Mouse (Mus musculus) heart, embryonic 16.5 days (tissue): ENCODE data around the gene Mphosph9. TPM values are rescaled to one million over a fixed set of nuclear protein-coding genes. Genes with fewer than 3 reads are reported as not detected.
A peak's percentile ranks its signal among the peaks of the same experiment; 100 is the strongest.

Experiments used
- ATAC-seq: fragments of 200-750 bp; cut with Nextera tagmentation; replicated peaks from 2 replicates; pipeline ENCODE4 v1.8.0; 2017; ENCODE audit warnings: moderate number of reproducible peaks; ENCODE audit not compliant: insufficient read depth, low FRiP score; ENCODE audit errors: extremely low read depth
- H3K27ac ChIP-seq: fragments of 300-500 bp; sonication (generic); 2 replicates; pipeline ENCODE4 v1.5.1; 2014; ENCODE audit warnings: mild to moderate bottlenecking, low read length, control low read depth, moderate library complexity
- H3K27me3 ChIP-seq: fragments of 300-500 bp; sonication (generic); 2 replicates; pipeline ENCODE4 v1.6.1; 2014; ENCODE audit warnings: low read length, mixed read lengths; ENCODE audit not compliant: control insufficient read depth, insufficient read depth
- H3K36me3 ChIP-seq: fragments of 300-500 bp; sonication (generic); 2 replicates; pipeline ENCODE4 v1.6.1; 2014; ENCODE audit not compliant: control insufficient read depth, insufficient read depth
- H3K4me1 ChIP-seq: fragments of 300-500 bp; sonication (generic); 2 replicates; pipeline ENCODE4 v1.6.1; 2014; ENCODE audit warnings: low read length, mixed read lengths; ENCODE audit not compliant: control insufficient read depth, insufficient read depth
- H3K4me2 ChIP-seq: fragments of 300-500 bp; sonication (generic); 2 replicates; pipeline ENCODE4 v1.6.1; 2014; ENCODE audit warnings: low read depth, mild to moderate bottlenecking, control low read depth, low read length
- H3K4me3 ChIP-seq: fragments of 300-500 bp; sonication (generic); 2 replicates; pipeline ENCODE4 v1.5.1; 2014; ENCODE audit warnings: mild to moderate bottlenecking, control low read depth, low read length
- H3K9ac ChIP-seq: fragments of 300-500 bp; sonication (generic); 2 replicates; pipeline ENCODE4 v1.6.1; 2014; ENCODE audit warnings: low read length, control low read depth
- H3K9me3 ChIP-seq: fragments of 300-500 bp; sonication (generic); replicated peaks from 2 replicates; pipeline ENCODE4 v1.6.1; 2016; ENCODE audit warnings: low read length; ENCODE audit not compliant: control insufficient read depth
- WGBS: fragments of 180-500 bp; shearing (Covaris S2); extraction: QIAGEN DNeasy Blood & Tissue Kit; methylation state at CpG from one replicate; pipeline ENCODE4 v1.1.7; 2014; 5-methylcytosine and 5-hydroxymethylcytosine counted together
- polyA plus RNA-seq: library from polyadenylated mRNA; unstranded; fragments of >200 nt; fragmentation: Nextera tagmentation; extraction: Ambion mirVana; gene quantifications from 2 replicates; pipeline ENCODE4 v1.2.1, GENCODE M21; 2015

Mphosph9 gene
- polyA plus RNA-seq, 1 experiment from 2014 or later = 8.7 TPM

DNA sequence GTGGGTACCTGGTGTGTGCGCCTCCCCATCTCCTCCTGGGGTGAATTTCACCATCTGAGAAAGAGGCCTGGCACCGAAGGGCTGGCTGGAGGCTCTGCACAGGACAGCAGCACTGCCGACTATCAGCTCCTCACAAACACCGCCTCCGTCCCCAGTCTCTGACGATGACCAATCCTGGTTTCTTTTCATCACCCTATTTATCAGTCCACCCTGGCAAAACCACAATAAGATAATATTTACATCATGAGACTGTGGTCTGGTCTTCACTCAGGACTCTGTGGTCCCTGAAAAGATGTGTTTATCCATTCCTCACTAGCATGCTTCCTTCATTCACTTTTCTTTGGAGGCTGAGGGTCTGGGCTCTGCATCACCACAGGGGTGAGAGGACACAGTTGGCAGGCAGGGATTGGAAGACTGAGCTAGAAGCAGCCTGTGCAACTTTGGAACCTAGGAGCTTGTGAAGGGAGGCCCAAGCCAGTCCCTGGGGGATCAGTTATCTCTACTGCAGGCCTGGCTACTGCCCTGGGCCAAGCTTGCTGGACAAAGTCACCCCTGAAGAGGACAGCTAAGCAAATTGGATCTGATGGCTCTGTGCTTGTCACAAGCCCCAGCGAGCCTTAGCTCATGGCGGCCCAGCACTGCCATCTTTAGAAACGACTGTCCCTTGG is 123.5 kb downstream of the Mphosph9 start:
- Histone ChIP-seq H3K4me1 (peaks cover 88% of the 10 kb centered on the region), H3K9me3 (no peaks in the 10 kb centered on the region), H3K4me2 (no peak overlapping the region), H3K9ac (no peak overlapping the region; the same call in 1 of the 2 replicates), H3K4me3 (no peak overlapping the region), H3K27me3 (no peaks in the 10 kb centered on the region), H3K36me3 (no peaks in the 10 kb centered on the region), H3K27ac (peak overlapping the region; percentile 92)
- 44% methylated on average over 9 of the region's 9 CpGs for WGBS
- no peak for ATAC-seq

DNA sequence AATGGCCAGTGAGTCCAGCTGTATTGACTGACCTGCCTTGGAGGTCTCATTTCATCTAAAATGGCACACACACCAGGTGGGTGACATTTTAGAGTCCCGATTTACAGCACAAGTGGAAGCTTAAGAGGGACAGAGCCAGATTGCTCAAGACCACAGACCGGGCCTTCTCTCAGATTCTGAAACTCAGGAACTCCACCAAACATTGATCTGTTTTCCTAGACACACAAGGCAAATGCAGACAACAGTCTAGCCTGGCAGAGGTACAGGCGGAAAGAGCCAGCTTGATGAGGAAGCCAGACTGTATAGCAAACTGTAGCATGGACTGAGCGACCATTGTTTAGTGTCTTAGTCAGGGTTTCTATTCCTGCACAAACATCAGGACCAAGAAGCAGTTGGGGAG is 124.5 kb downstream of the Mphosph9 start:
- Histone ChIP-seq H3K4me1 (peaks cover 92% of the 10 kb centered on the region), H3K4me3 (no peak overlapping the region), H3K36me3 (no peaks in the 10 kb centered on the region), H3K4me2 (no peak overlapping the region), H3K27me3 (no peaks in the 10 kb centered on the region), H3K9ac (no peak overlapping the region), H3K27ac (peak overlapping the region; percentile 10), H3K9me3 (no peaks in the 10 kb centered on the region)
- no peak for ATAC-seq
- 76% methylated on average over 4 of the region's 4 CpGs for WGBS

DNA sequence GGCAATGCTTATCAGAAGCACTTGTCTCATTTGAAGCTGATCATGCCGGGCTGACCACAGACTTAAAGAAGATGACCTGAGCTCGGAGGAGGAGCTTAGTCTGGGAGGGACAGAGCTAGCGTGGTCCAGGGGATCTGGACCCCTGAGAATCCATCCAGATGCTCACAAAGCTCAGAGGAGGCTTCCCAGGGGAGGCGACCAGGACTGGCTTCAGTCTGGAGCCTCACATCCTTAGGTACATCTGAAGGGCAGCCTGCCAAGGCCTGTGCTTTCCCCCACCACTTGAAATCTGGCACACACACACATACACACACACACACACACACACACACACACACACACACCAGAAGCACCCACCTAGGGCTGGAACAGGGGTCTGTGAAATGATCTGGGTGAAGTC is 125.7 kb downstream of the Mphosph9 start:
- ATAC-seq = no peak
- Histone ChIP-seq H3K27ac (peak overlapping the region; percentile 71), H3K9me3 (no peaks in the 10 kb centered on the region), H3K36me3 (no peaks in the 10 kb centered on the region), H3K4me3 (no peak overlapping the region), H3K27me3 (no peaks in the 10 kb centered on the region), H3K4me2 (no peak overlapping the region), H3K4me1 (peaks cover 89% of the 10 kb centered on the region), H3K9ac (peak overlapping the region; percentile 39)
- 45% methylated on average over 4 of the region's 4 CpGs for WGBS

DNA sequence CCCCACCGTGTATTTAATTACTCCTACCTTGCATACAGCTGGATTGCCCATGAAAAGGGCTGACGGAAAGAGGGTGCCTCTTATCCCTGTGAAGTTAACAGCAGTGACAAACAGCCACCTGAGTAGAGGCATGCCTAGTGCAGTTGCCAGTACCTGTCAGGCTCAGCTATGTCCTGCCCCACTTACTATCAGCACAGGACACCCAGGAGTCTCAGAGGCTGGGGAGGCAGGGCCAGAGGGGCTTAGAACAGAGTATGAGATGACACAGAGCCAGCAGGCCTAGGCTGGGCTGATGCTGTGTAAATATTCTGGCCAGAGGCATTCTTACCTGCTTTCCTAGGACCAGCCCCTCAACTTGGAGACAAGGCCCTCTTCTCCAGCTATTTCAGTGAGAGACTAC is 126.2 kb downstream of the Mphosph9 start:
- Histone ChIP-seq H3K4me1 (peaks cover 89% of the 10 kb centered on the region), H3K27me3 (no peaks in the 10 kb centered on the region), H3K4me3 (no peak overlapping the region), H3K36me3 (no peaks in the 10 kb centered on the region), H3K9ac (peak overlapping the region; percentile 39), H3K4me2 (no peak overlapping the region), H3K27ac (peak overlapping the region; percentile 71), H3K9me3 (no peaks in the 10 kb centered on the region)
- ATAC-seq = no peak
- WGBS = 47% methylated on average over 2 of the region's 2 CpGs

Other genes with a start within 250 kb of the Mphosph9 start
- gene Abcb9, start 232.2 kb downstream of the Mphosph9 start, polyA plus RNA-seq = 3.8 and 7.2 TPM in 2 replicates
- 21.3 and 24.2 TPM in 2 replicates for gene Ogfod2, start 215.7 kb downstream of the Mphosph9 start, polyA plus RNA-seq
- 72.6 and 78.1 TPM in 2 replicates for gene Arl6ip4, start 211.9 kb downstream of the Mphosph9 start, polyA plus RNA-seq
- gene Pitpnm2, start 78.2 kb downstream of the Mphosph9 start, polyA plus RNA-seq = 6.9 and 7.3 TPM in 2 replicates
- gene 2810006K23Rik, start 117 bp upstream of the Mphosph9 start, polyA plus RNA-seq = 18.5 and 20.3 TPM in 2 replicates
- gene Cdk2ap1, start 35.1 kb upstream of the Mphosph9 start, polyA plus RNA-seq = 14.6 and 19.6 TPM in 2 replicates
- 57.9 and 61.1 TPM in 2 replicates for gene Sbno1, start 98.0 kb upstream of the Mphosph9 start, polyA plus RNA-seq
- 30.4 and 31.2 TPM in 2 replicates for gene Kmt5a, start 112.0 kb upstream of the Mphosph9 start, polyA plus RNA-seq
- gene Rilpl2, start 150.4 kb upstream of the Mphosph9 start, polyA plus RNA-seq = 19.2 and 21.3 TPM in 2 replicates
- 23.2 and 24.1 TPM in 2 replicates for gene Snrnp35, start 155.2 kb upstream of the Mphosph9 start, polyA plus RNA-seq
- 27.7 and 28.2 TPM in 2 replicates for gene Rilpl1, start 203.4 kb upstream of the Mphosph9 start, polyA plus RNA-seq
- gene Tmed2, start 212.7 kb upstream of the Mphosph9 start, polyA plus RNA-seq = 435 and 443 TPM in 2 replicates
- gene Ddx55, start 224.9 kb upstream of the Mphosph9 start, polyA plus RNA-seq = 8.4 and 8.7 TPM in 2 replicates